8 mouse cellular contexts compared by ENCODE assay signal in the genomic region with DNA sequence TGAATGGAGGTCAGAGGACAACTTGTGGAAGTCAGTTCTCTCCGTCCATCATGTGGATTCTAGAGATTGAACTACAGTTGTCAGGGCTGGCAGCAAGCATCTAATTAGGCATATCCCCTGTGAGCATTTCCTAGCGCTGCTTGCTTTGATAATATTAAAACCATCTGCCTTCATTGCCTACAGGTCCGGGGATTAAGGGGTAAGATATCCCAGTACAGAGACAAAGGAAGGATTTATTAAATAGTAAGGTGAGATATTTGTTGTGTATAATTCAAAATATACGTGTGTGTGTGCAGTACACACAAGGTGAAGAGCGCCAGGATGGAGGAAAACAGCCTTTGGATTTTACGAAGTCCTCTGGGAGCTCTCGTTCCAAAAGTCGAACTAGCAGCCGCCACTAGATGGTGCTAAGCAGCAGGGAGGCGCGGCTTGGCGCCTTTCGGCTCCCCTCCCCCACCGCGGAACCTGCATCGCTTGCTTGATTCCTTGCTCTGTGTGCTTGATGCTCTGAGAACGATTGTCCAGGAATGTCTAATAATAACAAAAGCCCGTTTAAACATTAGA.
DNase-seq lines count a peak whose midpoint lies in the region; ATAC-seq and TF ChIP-seq lines count a peak whose summit lies in the region.

No protein-coding gene starts in this region.

- no peak overlapping the region for H3K4me3 ChIP-seq in bone marrow macrophage, adult 2 months (ENCODE audit: insufficient read depth, low read length)
- H3K4me3 ChIP-seq in heart, embryonic 12.5 days = peak overlapping the region; percentile 38
- H3K4me3 ChIP-seq in kidney, embryonic 16.5 days (ENCODE audit: low read length) = peak overlapping the region; percentile 40

- ATAC-seq in erythroblast, adult 5-6 weeks (replicated peaks; ENCODE audit: low FRiP score, poor library complexity, severe bottlenecking) = 0 out of 2 replicates have a peak, but pooled peaks have one; percentile 60
- 0 out of 2 replicates have a peak, but pooled peaks have one; percentile 11 for ATAC-seq in heart, embryonic 12.5 days (ENCODE audit: insufficient number of reproducible peaks, low FRiP score)
- peak; percentile 90 for ATAC-seq in kidney, embryonic 16.5 days (ENCODE audit: low FRiP score, low TSS enrichment)
- ATAC-seq in monocyte, adult 5-6 weeks (replicated peaks; ENCODE audit: insufficient number of reproducible peaks, low FRiP score, low TSS enrichment, poor library complexity, severe bottlenecking) = peak; percentile 73

- DNase-seq in A20 (ENCODE audit: low read depth, low spot score) = peak; percentile 88
- DNase-seq in liver = peak; percentile 83
- DNase-seq in spleen, postnatal 36 days (ENCODE audit: low spot score in 2 of 2) = peak; percentile 73 to 76

- H3K4me1 ChIP-seq in bone marrow macrophage, adult 2 months (ENCODE audit: control insufficient read depth, insufficient read depth, low read length) = no peaks in the 10 kb centered on the region
- H3K4me1 ChIP-seq in heart, embryonic 12.5 days (replicated peaks) = no peaks in the 10 kb centered on the region
- peaks cover 6% of the 10 kb centered on the region; the same call in 1 of the 2 replicates for H3K4me1 ChIP-seq in kidney, embryonic 16.5 days (ENCODE audit: insufficient read depth, low read length)

- H3K9ac ChIP-seq in heart, embryonic 12.5 days = peak overlapping the region; percentile 60
- H3K9ac ChIP-seq in kidney, embryonic 16.5 days (replicated peaks; ENCODE audit: low read length) = peak overlapping the region; percentile 57

- H3K9me3 ChIP-seq in heart, embryonic 12.5 days (replicated peaks) = 0 out of 2 replicates have a peak, but pooled peaks cover 3% of the 10 kb centered on the region
- no peaks in the 10 kb centered on the region for H3K9me3 ChIP-seq in kidney, embryonic 16.5 days (ENCODE audit: low read length)

- H3K27me3 ChIP-seq in heart, embryonic 12.5 days (replicated peaks) = no peaks in the 10 kb centered on the region
- no peaks in the 10 kb centered on the region for H3K27me3 ChIP-seq in kidney, embryonic 16.5 days (ENCODE audit: insufficient read depth, low read length)

- peak overlapping the region; percentile 69 for H3K4me2 ChIP-seq in heart, embryonic 12.5 days
- peak overlapping the region; percentile 70 for H3K4me2 ChIP-seq in kidney, embryonic 16.5 days (replicated peaks; ENCODE audit: low read depth, low read length)

- peak; percentile 86 for TF ChIP-seq CTCF in bone marrow macrophage, adult 2 months (IDR thresholded peaks at IDR 0.05; ENCODE audit: low read depth, low read length)

- H3K27ac ChIP-seq in bone marrow macrophage, adult 2 months (ENCODE audit: insufficient read depth, low read depth, low read length) = no peak overlapping the region
- no peak overlapping the region for H3K27ac ChIP-seq in heart, embryonic 12.5 days (ENCODE audit: poor library complexity, severe bottlenecking)
- no peak overlapping the region for H3K27ac ChIP-seq in kidney, embryonic 16.5 days (ENCODE audit: low read length)

- 6% methylated on average over 18 of the region's 18 CpGs for WGBS in heart, embryonic 12.5 days
- 4% methylated on average over 18 of the region's 18 CpGs for WGBS in kidney, embryonic 16.5 days

- H3K36me3 ChIP-seq in heart, embryonic 12.5 days = no peaks in the 10 kb centered on the region
- H3K36me3 ChIP-seq in kidney, embryonic 16.5 days (ENCODE audit: insufficient read depth, low read length) = no peaks in the 10 kb centered on the region

- no peak for TF ChIP-seq POLR2A in bone marrow macrophage, adult 2 months (IDR thresholded peaks at IDR 0.05; ENCODE audit: borderline replicate concordance, low read depth, low read length)

Comparison
In these comparisons a context has a peak if more than half of its experiments do, and no peak if none do; other contexts are left out.
1. ATAC-seq: peak in every context shown above with its lines; median percentile 90 in kidney, embryonic 16.5 days; 73 in monocyte, adult 5-6 weeks; 60 in erythroblast, adult 5-6 weeks; 11 in heart, embryonic 12.5 days.